ENCODE assay signal across 10 mouse cellular contexts in genomic region chr4:109342783-109343485, GRCm38 (mm10).
DNase-seq lines count a peak whose midpoint lies in the region; TF ChIP-seq lines count a peak whose summit lies in the region.
"Had no signal": no experiment of that assay in that cellular context is flagged by ENCODE, and none has a peak within 500 bp of the region (broad histone marks: within the 10 kb centered on the region; RNA-seq: fewer than 3 reads in every experiment).

No protein-coding gene starts in this region.

- in situ Hi-C loops in CH12.LX (cut with MboI; ENCODE audit: low pct_ligation_motif_present, low pct_unique_long_range_greater_than_20kb, low sequenced_read_pairs), result no loop called here

- no peak for TF ChIP-seq EP300 in CH12.LX (IDR thresholded peaks at IDR 0.05; ENCODE audit: low read length)

- H3K9me3 ChIP-seq in CH12.LX (replicated peaks; ENCODE audit: low read length), result no peaks in the 10 kb centered on the region
- H3K9me3 ChIP-seq: heart, embryonic 15.5 days; limb, embryonic 15.5 days had no signal

- H3K4me1 ChIP-seq in CH12.LX (ENCODE audit: control insufficient read depth in 1 of 2, insufficient read depth in 2 of 2), result no peaks in the 10 kb centered on the region
- no peaks in the 10 kb centered on the region for H3K4me1 ChIP-seq in embryonic fibroblast, embryonic 13.5 days (ENCODE audit: control insufficient read depth, insufficient read depth, low read length)
- H3K4me1 ChIP-seq: limb, embryonic 15.5 days had no signal

- no peak overlapping the region for H3K4me2 ChIP-seq in CH12.LX (ENCODE audit: insufficient read depth, low read depth, poor library complexity, severe bottlenecking)
- H3K4me2 ChIP-seq: heart, embryonic 15.5 days; limb, embryonic 15.5 days had no signal

- peak; percentile 26 for DNase-seq in CH12.LX (ENCODE audit: extremely low read depth)
- DNase-seq in MN1 (ENCODE audit: low spot score), result peak; percentile 37
- DNase-seq in mesoderm, embryonic 11.5 days (ENCODE audit: low read depth, low spot score), result peak; percentile 29
- no peak for DNase-seq in urinary bladder, postnatal 25 days (ENCODE audit: low spot score)
- DNase-seq in right cerebral cortex, postnatal 36 days (ENCODE audit: low spot score in 2 of 2), result no peak
- no peak for DNase-seq in yolk sac, embryonic 10.5 days (ENCODE audit: low spot score)
- no peak for DNase-seq in kidney, adult 18-20 months

- TF ChIP-seq POLR2A in CH12.LX (IDR thresholded peaks at IDR 0.05; ENCODE audit: low read depth, low read length), result no peak
- no peak for TF ChIP-seq POLR2A in embryonic fibroblast, embryonic 13.5 days (IDR thresholded peaks at IDR 0.05; ENCODE audit: low read depth, low read length)

- no peak for TF ChIP-seq RAD21 in CH12.LX (IDR thresholded peaks at IDR 0.05; ENCODE audit: low read depth, low read length)

- peaks cover 3 to 35% of the 10 kb centered on the region in 2 experiments for H3K36me3 ChIP-seq in CH12.LX (replicated peaks in 1 of 2; ENCODE audit: control insufficient read depth in 1 of 2, insufficient read depth in 1 of 2, low read length in 1 of 2)
- H3K36me3 ChIP-seq: heart, embryonic 15.5 days had no signal

- no peaks in the 10 kb centered on the region for H3K79me2 ChIP-seq in CH12.LX (replicated peaks; ENCODE audit: control insufficient read depth, extremely low read depth, insufficient read depth, poor library complexity, severe bottlenecking)

- no peak for TF ChIP-seq CTCF in CH12.LX (conservative IDR thresholded peaks at IDR 0.05 in 1 of 2, IDR thresholded peaks at IDR 0.05 in 1 of 2; ENCODE audit: low read depth in 2 of 2, low read length in 2 of 2)
- TF ChIP-seq CTCF in embryonic fibroblast, embryonic 13.5 days (IDR thresholded peaks at IDR 0.05; ENCODE audit: borderline replicate concordance, insufficient read depth, low read length), result no peak

- no peaks in the 10 kb centered on the region for H3K27me3 ChIP-seq in CH12.LX (replicated peaks)
- H3K27me3 ChIP-seq: heart, embryonic 15.5 days; limb, embryonic 15.5 days had no signal

- dilution Hi-C loops in CH12.LX (cut with MboI; ENCODE audit: extremely low pct_ligation_motif_present, extremely low pct_unique_long_range_greater_than_20kb, low sequenced_read_pairs), result no loop called here

- no peak overlapping the region for H3K9ac ChIP-seq in CH12.LX (ENCODE audit: insufficient read depth, low read depth)
- H3K9ac ChIP-seq: heart, embryonic 15.5 days; limb, embryonic 15.5 days had no signal

- no peak overlapping the region for H3K4me3 ChIP-seq in CH12.LX (replicated peaks in 1 of 3; ENCODE audit: low read depth in 2 of 3, low read length in 2 of 3, poor library complexity in 1 of 3)
- peak overlapping the region; percentile 24; the same call in 1 of the 2 replicates for H3K4me3 ChIP-seq in embryonic fibroblast, embryonic 13.5 days (ENCODE audit: insufficient read depth, low read length)
- H3K4me3 ChIP-seq: heart, embryonic 15.5 days; limb, embryonic 15.5 days had no signal

- H3K27ac ChIP-seq in CH12.LX (ENCODE audit: insufficient read depth, low read depth), result no peak overlapping the region
- H3K27ac ChIP-seq in embryonic fibroblast, embryonic 13.5 days (ENCODE audit: insufficient read depth, low read length), result peak overlapping the region; percentile 41; the same call in 1 of the 2 replicates
- H3K27ac ChIP-seq: heart, embryonic 15.5 days; limb, embryonic 15.5 days had no signal

TF ChIP-seq in CH12.LX, 34 proteins besides CTCF, POLR2A, EP300 and RAD21:
- TF ChIP-seq CHD2 (IDR thresholded peaks at IDR 0.05; ENCODE audit: low read length) (peak; percentile 31; the same call in 1 of the 2 replicates), CHD1 (IDR thresholded peaks at IDR 0.05; ENCODE audit: low read depth, low read length) (no peak)
TF ChIP-seq in CH12.LX: peak in this region for 1.

Comparison
In these comparisons a context has a peak if more than half of its experiments do, and no peak if none do; other contexts are left out.
1. DNase-seq: peak in CH12.LX (single experiment), MN1 (single experiment) and mesoderm, embryonic 11.5 days (single experiment); none in urinary bladder, postnatal 25 days (single experiment), right cerebral cortex, postnatal 36 days (0 of 2), yolk sac, embryonic 10.5 days (single experiment) and kidney, adult 18-20 months (single experiment).